Mouse (Mus musculus): ENCODE measurements around the gene Cog2.

The Cog2 gene

DNA sequence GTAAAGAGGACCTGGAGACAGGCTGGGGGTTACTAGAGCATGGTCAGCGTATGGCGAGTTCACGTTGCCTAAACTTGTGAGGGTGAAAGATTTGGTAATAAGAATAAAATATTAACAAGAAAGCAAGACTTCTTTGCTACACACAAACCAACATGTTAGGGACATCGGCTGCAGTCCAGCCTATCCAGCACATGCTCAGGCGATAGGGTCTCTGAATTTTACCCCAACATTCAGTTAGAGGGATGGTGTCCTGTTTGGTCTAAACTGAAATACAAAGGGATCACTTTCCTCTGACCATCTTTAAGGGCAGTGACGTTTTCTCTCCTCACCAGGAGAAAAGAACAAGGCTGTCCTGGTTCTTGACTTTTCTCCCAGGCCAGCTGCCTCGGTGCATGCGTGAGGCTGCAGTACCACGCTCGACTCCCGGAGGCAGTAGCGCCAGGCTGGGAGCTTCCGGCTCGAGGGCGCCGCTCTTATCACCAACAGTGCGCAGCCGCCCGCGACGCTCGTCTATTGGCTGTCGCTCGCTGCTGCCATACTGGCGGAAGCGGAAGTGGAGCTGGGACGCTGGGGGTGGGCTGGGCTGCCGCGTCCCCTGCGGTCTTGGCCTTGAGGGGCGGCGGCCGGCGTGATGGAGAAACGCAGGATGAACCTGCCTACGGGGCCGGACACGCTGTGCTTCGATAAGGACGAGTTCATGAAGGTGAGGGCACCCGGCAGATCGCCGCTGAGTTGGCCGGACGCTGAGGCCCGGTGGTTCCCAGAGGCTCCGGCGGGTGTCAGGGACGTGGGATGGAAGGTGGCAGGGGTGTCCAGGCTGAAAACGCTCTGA is at the start of gene Cog2:
Gene Cog2 (plus strand): TSS at position 519 of the 832 bp plus-strand sequence.
- DNase-seq (ENCODE audit: low read depth, low spot score): peak; percentile 95

DNA sequence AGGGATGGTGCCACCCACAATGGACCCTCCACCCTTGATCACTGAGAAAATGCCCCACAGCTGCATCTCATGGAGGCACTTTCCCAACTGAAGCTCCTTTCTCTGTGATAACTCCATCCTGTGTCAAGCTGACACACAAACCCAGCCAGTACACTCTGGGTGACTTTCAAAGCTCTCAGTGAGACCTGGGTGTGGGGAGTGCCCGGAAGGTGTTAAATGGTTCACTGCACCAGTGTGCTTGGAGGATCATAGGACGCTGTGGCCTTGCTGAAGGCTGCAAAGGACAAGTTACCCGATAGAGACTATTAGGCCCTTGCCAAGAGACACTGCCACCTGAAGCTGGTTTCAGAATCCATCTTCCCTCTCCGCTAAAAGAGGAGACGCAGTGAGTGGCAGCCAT is 44.9 kb upstream of the Cog2 start:
- DNase-seq (ENCODE audit: low read depth, low spot score): no peak

DNA sequence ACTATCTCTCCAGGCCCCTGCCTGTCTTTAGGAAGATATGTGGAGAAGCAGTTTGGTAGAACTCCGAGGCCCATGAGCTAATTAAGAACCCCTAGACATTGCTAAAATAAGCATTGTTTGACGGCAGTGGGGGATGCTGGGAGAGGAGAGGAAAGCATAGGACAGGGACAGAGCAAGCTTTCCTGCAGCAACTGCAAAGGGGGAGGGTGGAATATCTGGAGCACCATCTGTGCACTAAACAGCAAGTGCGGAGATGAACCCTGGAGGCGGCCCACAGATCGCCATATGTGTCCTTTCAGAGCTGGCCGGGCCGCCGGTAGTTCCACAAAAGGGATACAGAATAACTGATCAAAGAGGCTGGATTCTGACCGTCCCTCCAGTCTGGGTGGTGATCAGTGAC is 43.9 kb upstream of the Cog2 start:
- no peak for DNase-seq (ENCODE audit: low read depth, low spot score)

DNA sequence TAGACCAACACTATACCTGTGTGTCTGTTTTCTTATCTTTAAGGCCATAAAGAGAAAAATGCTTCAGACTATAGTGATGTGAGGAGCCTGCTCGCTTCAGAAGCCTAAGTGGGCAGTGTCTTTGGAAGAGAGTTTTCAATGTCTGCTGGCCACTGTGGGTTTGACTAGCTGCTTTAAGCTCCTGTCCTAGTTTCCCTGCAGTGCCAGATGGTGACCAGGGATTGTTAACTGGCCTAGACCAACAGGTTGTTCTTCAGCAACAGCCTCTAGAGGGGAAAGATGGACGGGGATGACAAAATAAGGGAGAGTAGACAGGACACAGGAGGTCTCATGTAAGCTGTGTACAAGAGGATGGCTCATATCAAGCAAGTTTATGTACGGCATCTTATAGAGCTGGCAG is 41.3 kb upstream of the Cog2 start:
- no peak for DNase-seq (ENCODE audit: low read depth, low spot score)

DNA sequence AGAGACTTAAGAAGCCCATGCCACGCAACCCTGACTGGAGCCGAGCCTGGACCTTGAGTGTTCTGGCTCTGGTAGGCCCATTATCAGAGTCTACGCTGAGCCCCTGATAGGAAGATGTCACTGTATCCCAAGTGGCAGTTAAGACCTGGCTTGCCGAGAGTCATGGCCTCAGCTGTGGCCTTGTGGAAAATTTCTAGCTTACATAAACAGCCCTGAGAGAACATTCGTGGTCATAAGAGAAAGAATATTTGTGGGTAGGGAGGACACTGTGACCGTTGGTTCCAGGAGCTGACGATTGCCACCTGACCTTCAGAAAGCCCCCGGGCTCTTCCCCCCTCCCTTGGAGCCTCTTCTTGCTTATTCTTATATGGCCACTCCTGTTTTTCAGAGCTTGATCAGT is 40.2 kb upstream of the Cog2 start:
- no peak for DNase-seq (ENCODE audit: low read depth, low spot score)

DNA sequence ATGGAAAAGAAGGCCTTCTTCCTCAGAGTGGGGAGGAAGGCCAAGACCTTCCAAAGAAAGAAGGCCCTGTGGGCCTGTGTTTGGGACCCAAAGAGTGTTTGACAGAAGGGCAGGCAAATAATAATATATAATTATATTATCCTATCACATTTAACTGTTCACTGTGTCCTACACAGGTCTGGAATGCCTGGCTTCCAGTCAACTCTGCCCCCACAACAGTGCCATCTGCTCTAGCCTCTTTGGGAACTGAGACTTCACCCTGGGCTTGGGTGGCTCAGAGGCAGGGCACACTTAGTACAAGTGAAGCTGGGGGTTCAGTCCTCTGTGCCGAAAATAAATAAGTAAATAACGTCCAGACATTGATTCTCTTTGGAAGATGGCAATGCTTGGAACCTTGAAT is 37.8 kb upstream of the Cog2 start:
- no peak for DNase-seq (ENCODE audit: low read depth, low spot score)

DNA sequence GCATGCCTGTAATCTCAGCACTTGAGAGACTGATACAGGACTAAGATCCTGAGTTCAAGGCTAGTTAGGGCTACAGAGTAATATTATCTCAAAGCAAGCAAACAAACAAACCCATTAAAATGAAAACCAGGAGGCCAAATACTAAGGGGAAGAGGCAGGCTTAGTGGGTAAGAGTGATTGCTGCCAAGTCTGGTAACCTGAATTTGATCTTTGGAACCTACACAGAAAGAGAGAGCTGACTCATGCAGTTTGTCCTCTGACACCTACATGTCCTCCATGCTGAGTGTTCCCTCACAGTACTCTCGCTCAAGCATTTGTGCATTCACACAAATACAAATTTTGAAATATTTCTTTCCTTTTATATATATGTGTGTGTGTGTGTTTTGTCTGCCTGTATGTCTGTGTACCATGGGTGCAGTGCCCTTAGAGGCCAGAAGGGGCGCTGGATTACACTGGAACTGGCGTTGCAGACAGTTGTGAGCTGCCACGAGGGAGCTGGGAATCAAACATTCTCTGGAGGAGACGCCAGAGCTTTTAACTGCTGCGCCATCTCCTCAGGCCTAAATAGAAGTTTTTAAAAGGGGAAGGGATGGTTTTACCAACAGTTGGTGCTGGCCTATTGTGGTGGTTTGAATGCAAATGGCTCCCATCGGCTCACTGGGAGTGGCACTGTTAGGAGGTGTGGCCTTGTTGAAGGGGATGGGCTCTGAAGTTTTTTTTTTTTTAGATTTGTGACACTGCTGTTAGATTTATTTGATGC is 37.0 kb upstream of the Cog2 start:
- no peak for DNase-seq (ENCODE audit: low read depth, low spot score)

DNA sequence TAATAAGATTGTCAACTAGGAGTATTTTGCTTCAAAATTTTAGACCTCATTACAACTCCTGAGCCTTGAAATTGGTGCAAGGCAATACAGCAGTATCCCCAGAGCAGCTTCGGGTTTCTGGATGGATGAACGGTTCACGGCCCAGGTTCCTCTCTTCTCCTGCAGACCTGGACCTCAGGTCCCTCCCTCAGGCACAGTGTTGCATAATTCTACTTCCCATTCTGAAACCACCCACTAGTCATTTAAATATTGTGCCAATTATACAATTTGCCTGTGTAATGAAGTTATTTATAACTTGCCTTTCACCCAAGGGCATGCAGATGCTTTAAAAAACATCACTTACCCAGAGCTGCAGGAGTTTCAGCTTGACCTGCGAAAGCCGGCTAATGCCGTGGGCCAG is 31.3 kb upstream of the Cog2 start:
- no peak for DNase-seq (ENCODE audit: low read depth, low spot score)

DNA sequence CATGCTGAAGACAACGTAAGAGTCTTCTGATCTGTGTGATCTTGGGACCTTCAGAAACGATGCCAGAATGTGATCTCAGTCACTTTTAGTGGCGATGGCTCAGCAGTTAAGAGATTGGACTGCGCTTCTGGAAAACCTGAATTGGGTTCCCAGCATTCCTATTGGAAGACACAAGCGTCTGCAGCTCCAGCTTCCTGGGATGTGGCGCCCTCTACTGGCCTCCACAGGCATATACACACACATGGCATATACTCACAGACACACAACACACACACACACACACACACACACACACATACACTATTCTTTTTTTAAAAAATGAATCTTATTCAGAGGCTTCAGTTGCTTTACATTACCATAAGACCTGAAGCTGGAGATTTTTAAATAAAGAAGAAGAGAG is 30.8 kb upstream of the Cog2 start:
- no peak for DNase-seq (ENCODE audit: low read depth, low spot score)

DNA sequence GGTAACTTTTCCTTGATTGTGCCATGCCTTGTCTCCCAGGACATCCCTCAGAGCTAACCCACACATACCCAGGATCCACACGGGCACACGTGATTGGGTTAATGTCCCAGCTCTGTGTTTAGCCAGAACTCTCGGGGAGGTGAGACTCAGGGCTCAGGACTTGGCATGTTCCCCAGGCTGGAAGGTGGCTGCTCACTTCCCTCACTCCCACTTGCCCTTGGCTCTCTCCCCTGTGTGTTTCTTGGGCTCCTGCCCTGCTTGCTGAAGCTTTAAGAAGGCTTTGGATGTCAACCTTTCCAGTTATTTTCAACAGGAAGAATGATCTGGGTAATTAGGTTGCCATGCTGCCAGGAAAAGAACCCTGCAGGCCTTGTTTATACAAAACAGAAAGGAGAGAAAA is 26.2 kb upstream of the Cog2 start:
- DNase-seq (ENCODE audit: low read depth, low spot score): no peak

DNA sequence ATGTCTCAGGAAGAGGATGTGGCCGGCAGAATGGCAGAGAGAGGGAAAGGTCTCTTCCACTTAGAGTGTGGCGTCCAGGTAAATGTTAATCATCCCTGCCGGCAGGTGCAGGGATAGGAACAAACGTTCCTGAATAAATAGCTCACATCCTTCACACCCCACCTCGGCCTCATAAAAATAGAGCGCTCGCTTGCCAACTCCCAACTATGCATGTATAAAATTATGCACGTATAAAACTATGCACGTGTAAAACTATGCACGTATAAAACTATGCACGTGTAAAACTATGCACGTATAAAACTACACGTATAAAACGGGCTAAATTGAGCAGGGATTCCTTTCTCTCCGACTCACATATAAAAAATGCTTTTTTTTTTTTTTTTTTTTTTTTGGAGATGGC is 25.6 kb upstream of the Cog2 start:
- DNase-seq (ENCODE audit: low read depth, low spot score): no peak

DNA sequence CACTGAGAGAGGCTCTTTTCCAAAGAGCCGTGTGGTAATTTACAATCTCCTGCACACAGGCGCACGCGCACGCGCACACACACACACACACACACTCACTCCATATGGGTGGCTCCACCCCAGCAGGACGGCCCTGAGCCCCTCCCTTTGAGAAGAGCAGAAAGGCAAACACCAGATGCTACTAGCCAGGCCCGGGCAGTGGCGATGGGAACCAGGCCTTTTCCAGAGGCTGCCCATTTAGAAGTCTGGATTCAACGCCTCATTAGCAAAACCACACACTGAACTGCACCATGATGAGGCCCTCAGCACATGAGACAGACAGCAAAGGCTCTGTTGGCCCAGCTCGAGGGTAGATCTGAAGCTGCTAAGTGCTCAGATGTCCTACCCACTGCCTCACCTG is 24.9 kb upstream of the Cog2 start:
- no peak for DNase-seq (ENCODE audit: low read depth, low spot score)

DNA sequence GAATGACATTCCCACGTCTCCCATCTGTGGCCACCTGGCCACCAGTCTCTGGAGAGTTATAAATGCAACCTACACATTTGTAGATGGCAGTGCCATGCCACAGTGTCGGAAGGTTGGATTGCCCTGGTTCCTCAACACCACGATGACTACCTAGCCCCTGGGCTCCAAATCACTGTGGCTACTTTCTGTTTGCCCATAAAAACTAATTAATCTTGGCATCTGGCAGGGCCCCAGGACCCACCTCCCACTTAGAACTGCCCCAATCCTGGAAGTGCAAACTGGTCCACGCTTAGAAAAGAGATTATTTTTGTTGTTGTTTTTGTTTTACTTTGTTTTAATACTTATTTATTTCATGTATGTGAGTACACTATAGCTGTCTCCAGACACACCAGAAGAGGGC is 24.3 kb upstream of the Cog2 start:
- DNase-seq (ENCODE audit: low read depth, low spot score): no peak

DNA sequence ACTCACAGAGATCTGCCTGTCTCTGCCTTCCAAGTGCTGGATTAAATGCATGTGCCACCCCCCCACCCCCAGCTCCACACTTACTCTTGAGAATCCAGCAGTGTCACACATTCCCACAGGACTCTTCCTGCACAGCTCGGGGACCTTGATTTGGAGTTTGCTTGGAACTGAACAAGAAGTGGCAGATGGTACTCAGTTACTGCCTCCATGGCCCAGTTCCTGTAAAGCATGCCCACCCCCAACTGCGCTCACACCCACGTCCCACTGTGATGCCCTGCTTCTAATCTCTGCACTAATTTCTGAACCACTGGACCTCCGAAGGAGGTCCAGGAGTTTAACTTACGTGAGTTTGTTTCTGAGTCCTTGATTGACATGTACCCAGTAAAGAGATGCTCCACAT is 23.7 kb upstream of the Cog2 start:
- DNase-seq (ENCODE audit: low read depth, low spot score): no peak

DNA sequence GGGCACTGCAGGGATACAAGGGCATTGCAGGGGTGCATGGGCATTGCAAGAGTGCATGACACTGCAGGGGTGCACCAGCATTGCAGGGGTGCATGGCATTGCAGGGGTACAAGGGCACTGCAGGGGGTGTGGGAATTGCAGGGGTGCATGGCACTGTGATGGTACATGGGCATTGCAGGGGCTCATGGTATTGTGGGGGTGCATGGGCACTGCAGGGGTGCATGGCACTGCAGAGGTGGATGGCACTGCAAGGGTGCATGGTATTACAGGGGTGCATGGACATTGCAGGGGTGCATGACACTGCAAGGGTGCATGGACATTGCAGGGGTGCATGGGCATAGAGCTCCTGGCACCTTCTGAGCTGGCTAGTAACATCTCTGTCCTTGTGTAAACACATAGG is 22.2 kb upstream of the Cog2 start:
- no peak for DNase-seq (ENCODE audit: low read depth, low spot score)

DNA sequence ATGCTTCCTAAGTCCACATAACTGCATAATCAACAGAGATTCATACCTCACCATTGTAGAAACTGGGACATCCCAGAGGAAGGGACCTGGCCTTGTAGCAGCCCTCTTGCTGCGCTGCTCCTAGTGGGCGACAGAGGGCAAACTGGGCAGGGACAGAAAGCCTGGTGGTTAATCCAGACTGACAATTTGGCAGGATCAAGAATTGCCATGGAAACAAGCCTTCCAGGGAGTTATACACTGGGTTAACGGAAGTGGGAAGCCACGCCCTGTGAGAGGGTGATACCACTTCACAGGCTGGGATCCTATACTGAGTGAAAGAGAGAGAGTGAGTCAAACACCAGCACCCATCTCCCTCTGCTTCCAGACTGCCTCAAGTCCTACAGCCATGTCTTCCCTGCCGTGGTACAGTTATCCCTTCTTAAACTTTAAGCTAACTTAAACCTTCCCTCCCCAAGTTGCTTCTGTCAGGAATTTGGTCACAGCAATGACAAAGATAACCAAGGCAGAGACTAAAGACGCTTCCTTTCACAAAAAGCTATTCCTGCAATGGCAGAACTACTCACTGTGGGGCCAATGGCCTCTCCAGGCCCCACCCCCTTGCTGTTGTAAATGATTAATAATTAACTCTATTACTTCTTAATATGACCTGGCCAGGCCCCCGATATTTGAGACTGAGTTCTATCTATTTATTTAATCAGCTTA is 21.2 kb upstream of the Cog2 start:
- no peak for DNase-seq (ENCODE audit: low read depth, low spot score)

DNA sequence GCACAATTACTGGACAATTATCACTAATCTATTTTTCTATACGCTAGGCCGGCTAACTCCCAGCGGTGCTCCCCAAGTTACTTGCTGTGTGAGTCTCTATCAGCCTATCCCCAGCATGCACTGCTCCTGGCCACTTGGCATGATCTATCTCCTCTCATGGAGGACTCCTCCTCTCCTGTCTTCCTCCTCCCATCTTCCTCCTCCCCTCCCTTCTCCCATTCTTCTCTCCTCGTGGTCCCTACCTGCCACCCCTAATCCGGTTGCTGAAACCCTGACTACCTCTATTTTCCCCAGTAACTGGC is 20.7 kb upstream of the Cog2 start:
- DNase-seq (ENCODE audit: low read depth, low spot score): no peak

DNA sequence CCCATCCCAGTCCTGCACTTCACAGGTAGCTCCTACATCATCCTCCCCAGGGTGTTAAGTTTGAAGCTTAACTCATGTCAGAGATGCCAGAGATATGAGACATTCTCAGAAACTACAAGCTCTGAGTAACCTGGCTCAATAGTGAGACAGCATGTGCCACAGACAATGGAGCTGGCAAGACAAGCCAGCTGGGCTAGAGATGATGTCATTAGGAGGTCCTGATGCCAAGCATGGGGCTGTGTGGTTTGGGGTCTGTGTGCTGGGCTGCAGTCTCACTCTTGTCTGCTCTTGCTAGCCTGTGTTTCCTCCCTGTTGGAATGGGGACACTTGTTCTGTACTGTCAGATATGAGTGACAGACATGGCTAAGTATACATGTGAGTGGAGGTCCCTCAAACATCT is 14.9 kb upstream of the Cog2 start:
- no peak for DNase-seq (ENCODE audit: low read depth, low spot score)

DNA sequence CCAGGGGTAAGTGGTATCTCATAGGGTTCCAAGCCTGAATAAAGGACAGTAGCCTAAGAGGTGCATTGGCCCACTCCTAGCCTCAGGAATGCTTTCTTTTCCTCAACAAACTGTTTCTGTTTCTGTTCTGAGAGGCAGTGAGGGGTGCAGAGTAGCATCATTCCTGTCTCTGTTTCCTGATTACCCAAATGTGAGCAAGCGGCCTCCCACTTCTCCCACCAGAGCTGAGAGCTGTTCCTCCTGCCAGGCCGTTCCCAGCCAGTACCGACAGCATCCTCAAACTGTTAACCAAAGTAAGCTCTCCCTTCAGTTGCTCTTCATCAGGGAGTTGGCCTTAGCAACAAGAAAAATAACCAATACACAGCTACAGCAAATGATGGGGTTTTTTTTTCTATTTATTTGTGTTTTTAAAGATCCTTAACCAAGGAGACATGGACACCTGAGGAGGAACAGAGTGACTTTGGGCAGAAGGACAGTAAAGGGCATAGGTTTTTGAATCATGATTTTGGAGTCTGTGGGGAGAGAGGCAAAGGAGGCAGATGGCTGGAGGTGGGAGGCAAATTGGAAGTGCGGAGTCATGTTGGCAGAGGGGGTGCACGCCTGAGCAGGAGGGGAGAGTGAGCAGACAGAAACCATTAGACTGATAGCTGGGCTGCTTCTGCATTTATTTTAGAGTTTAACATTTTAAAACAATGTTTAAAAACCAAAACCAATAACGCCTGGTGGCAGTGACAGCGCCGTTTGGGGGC is 12.8 kb upstream of the Cog2 start:
- DNase-seq (ENCODE audit: low read depth, low spot score): no peak

DNA sequence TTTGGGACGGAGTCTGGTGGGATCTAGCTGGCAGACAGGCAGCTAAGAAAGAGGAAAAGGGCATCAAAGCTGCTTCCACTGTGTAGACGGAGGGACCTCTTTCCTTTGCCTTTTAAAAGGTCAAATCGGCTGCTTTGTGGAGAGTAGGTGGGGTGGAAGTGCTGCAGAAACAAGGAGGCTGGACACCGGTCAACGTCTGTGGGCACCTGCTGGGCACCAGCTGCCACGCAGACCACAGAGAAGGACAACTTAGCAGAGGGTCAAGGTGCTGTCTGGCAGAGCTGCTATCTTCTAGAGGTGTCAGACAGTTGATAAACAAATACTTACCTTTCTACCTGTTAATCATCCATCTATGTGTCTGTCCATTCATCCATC is 12.3 kb upstream of the Cog2 start:
- no peak for DNase-seq (ENCODE audit: low read depth, low spot score)

DNA sequence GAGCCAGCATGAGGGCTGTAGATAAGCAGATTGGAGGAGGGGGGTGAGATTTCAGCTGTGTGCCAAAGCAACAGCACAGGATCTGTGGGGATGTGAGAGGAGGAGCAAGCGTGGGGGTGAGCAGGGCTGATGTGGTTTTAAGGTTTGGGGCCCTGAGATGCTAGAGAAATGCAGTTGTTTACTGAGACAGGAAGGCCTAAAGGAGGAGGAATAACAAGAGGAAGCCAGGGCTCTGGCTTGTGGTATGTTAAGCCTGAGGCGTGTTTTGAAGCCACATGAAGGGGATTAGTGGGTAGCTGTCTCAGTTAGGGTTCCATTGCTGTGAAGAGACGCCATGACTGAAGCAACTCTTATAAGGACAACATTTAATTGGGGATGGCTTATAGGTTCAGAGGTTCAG is 11.4 kb upstream of the Cog2 start:
- peak; percentile 81 for DNase-seq (ENCODE audit: low read depth, low spot score)

DNA sequence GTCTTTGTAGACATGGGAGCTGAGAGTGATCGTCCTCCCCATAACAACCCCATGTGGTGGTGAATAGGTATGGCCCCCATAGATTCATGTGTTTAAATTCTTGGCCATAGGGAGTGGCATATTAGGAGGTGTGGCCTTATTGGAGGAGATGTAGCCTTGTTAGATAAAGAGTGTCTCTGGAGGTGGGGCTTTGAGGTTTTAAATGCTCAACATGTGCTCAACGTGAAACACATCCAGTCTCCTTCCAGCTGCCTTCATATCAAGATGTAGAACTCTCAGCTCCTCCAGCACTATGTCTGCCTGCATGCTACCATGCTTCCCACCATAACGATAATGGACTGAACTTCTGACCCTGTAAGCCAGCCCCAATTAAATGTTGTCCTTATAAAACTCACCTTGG is 4.5 kb upstream of the Cog2 start:
- DNase-seq (ENCODE audit: low read depth, low spot score): no peak
